Mouse (Mus musculus) testis, adult 2 months (tissue): ENCODE measurements around the gene Gm36210. TPM values are rescaled to one million over a fixed set of nuclear protein-coding genes. Genes with fewer than 3 reads are reported as not detected.
"Not testable (repeated sequence)": the region's sequence is repeated elsewhere in the genome, so short reads cannot be mapped to it uniquely, and the experiment has no call there.

Experiments
- H3K27ac ChIP-seq: fragments of 200-500 bp; 2 replicates; pipeline ENCODE4 v1.5.1; 2012; ENCODE audit warnings: low read depth, low read length; ENCODE audit not compliant: control insufficient read depth, insufficient read depth
- H3K27me3 ChIP-seq: fragments of 200-500 bp; 2 replicates; pipeline ENCODE4 v1.6.1; 2012; ENCODE audit warnings: mild to moderate bottlenecking, low read length, moderate library complexity; ENCODE audit not compliant: control insufficient read depth, insufficient read depth
- H3K36me3 ChIP-seq: fragments of 200-500 bp; 2 replicates; pipeline ENCODE4 v1.6.1; 2012; ENCODE audit warnings: mild to moderate bottlenecking, low read length; ENCODE audit not compliant: control insufficient read depth, insufficient read depth
- H3K4me1 ChIP-seq: fragments of 200-500 bp; 2 replicates; pipeline ENCODE4 v1.6.1; 2012; ENCODE audit warnings: low read length; ENCODE audit not compliant: control insufficient read depth, insufficient read depth
- H3K4me3 ChIP-seq: fragments of 200-500 bp; 2 replicates; pipeline ENCODE4 v1.5.1; 2012; ENCODE audit warnings: low read depth, mild to moderate bottlenecking, low read length, moderate library complexity, mixed read lengths; ENCODE audit not compliant: control insufficient read depth
- CTCF ChIP-seq: fragments of 200-500 bp; IDR thresholded peaks from 2 replicates; pipeline ENCODE4 v1.5.1; 2012; ENCODE audit warnings: low read depth, mild to moderate bottlenecking, inconsistent platforms, low read length, moderate library complexity; ENCODE audit not compliant: control insufficient read depth, insufficient read depth, insufficient replicate concordance
- POLR2A ChIP-seq: fragments of 200-500 bp; IDR thresholded peaks from 2 replicates; pipeline ENCODE4 v1.6.1; 2012; ENCODE audit warnings: low read depth, mild to moderate bottlenecking, inconsistent platforms, low read length, moderate library complexity; ENCODE audit not compliant: control insufficient read depth
- polyA plus RNA-seq: library from polyadenylated mRNA; depleted of rRNA; stranded (reverse); fragments of >200 nt; gene quantifications from 2 replicates; pipeline ENCODE4 v1.2.3, GENCODE M21; 2012

The Gm36210 gene
- polyA plus RNA-seq, 1 experiment = 0.79 TPM

DNA sequence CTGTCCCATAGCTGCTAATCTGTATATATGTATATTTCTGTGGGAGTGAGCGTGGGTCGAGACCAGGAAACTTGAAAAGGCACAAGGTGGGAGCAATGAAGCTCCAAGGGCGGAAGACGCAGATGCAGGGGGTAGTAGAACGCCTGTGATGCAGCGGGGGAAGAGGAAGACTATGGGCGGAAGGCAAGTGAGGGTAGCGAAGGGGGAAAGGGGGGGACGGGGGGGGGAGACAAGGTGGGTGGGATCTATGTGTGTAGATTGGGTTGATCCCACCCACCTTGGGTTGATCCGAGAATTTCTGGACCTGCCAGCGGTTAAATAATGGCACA lies 5.8 kb downstream of the Gm36210 start:
- TF ChIP-seq POLR2A = no peak
- no peak for TF ChIP-seq CTCF
- peaks cover 14% of the 10 kb centered on the region for H3K4me1 ChIP-seq
- no peaks in the 10 kb centered on the region for H3K36me3 ChIP-seq
- no peak overlapping the region for H3K4me3 ChIP-seq
- H3K27me3 ChIP-seq = no peaks in the 10 kb centered on the region
- no peak overlapping the region for H3K27ac ChIP-seq

- no peak for TF ChIP-seq CTCF
- no peak for TF ChIP-seq POLR2A
- peaks cover 14% of the 10 kb centered on the region for H3K4me1 ChIP-seq
- H3K27me3 ChIP-seq = no peaks in the 10 kb centered on the region
- H3K27ac ChIP-seq = no peak overlapping the region; the same call in 1 of the 2 replicates
- H3K36me3 ChIP-seq = no peaks in the 10 kb centered on the region
- peak overlapping the region; percentile 32 for H3K4me3 ChIP-seq
Measured at GRCm38 (mm10) chr7:4899649-4900522, 6.4 kb downstream of the Gm36210 start.

- peak overlapping the region; percentile 32 for H3K4me3 ChIP-seq
- no peak overlapping the region for H3K27ac ChIP-seq
- peaks cover 14% of the 10 kb centered on the region for H3K4me1 ChIP-seq
- no peaks in the 10 kb centered on the region for H3K36me3 ChIP-seq
- no peak for TF ChIP-seq CTCF
- no peak for TF ChIP-seq POLR2A
- no peaks in the 10 kb centered on the region for H3K27me3 ChIP-seq
Measured at GRCm38 (mm10) chr7:4898851-4899648, 7.3 kb downstream of the Gm36210 start.

DNA sequence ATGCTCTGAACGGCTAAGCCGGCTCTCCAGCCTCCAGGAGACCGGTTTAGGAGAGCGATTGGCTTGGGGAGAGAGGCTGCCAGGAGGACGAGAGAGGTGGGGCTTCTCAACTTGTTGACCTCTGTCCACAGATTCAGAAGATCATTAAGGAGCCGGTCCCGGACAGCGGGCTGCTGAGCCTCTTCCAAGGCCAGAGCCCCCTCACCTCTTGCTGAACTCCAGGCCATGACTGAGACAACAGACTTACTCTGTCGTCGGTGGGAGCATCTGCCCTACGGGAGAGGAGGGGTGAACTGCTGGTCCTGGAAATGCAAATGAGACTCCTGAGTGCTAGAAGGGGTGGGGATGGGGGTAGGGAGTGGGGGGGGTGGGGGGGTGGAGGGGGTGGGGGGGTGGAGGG lies 11.1 kb downstream of the Gm36210 start:
- Histone ChIP-seq H3K4me3 (no peak overlapping the region), H3K36me3 (no peaks in the 10 kb centered on the region), H3K4me1 (peaks cover 11% of the 10 kb centered on the region), H3K27ac (no peak overlapping the region), H3K27me3 (no peaks in the 10 kb centered on the region)
- TF ChIP-seq CTCF = no peak
- no peak for TF ChIP-seq POLR2A

- no peak overlapping the region for H3K27ac ChIP-seq
- H3K4me3 ChIP-seq = no peak overlapping the region
- no peaks in the 10 kb centered on the region for H3K27me3 ChIP-seq
- TF ChIP-seq CTCF = no peak
- TF ChIP-seq POLR2A = no peak
- no peaks in the 10 kb centered on the region for H3K36me3 ChIP-seq
- no peaks in the 10 kb centered on the region for H3K4me1 ChIP-seq
Measured at GRCm38 (mm10) chr7:4886680-4887079, 19.6 kb downstream of the Gm36210 start.

- not testable (repeated sequence) for H3K27me3 ChIP-seq, H3K27ac ChIP-seq, H3K4me3 ChIP-seq, H3K36me3 ChIP-seq
- H3K4me1 ChIP-seq = peaks cover 23% of the 10 kb centered on the region
Measured at GRCm38 (mm10) chr7:4879036-4879435, 27.3 kb downstream of the Gm36210 start.

GRCm38 (mm10) chr7:4878186-4878585 lies 28.1 kb downstream of the Gm36210 start:
- no peak for TF ChIP-seq CTCF
- no peak for TF ChIP-seq POLR2A
- no peak overlapping the region for H3K27ac ChIP-seq
- H3K4me1 ChIP-seq = peaks cover 23% of the 10 kb centered on the region
- H3K4me3 ChIP-seq = no peak overlapping the region
- no peaks in the 10 kb centered on the region for H3K36me3 ChIP-seq
- no peaks in the 10 kb centered on the region for H3K27me3 ChIP-seq

DNA sequence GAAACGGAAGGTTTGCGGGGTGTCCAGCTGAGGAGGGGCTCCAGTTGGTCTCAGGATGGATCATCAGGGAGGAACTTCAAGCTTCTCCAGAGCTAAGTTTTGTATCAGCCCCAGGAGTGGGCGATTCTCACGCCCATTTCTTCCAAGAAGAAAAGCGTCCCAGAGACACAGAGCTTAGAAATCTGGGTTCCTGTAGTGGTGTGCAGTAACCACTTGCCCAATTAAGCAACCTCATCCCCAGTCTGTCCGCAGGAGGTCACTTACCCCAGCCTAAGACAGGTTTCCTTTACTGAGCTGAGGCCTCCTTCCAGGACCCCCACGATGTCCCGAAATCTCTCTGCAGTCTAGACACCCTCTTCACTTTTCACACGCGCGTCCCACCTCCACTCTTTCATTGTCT lies 29.1 kb downstream of the Gm36210 start:
- peaks cover 23% of the 10 kb centered on the region for H3K4me1 ChIP-seq
- TF ChIP-seq CTCF = no peak
- TF ChIP-seq POLR2A = no peak
- peak overlapping the region; percentile 83 for H3K4me3 ChIP-seq
- H3K27me3 ChIP-seq = no peaks in the 10 kb centered on the region
- H3K27ac ChIP-seq = peak overlapping the region; percentile 75
- no peaks in the 10 kb centered on the region for H3K36me3 ChIP-seq
